Comparison of ENCODE assay signal across 8 mouse cellular contexts in the genomic region with DNA sequence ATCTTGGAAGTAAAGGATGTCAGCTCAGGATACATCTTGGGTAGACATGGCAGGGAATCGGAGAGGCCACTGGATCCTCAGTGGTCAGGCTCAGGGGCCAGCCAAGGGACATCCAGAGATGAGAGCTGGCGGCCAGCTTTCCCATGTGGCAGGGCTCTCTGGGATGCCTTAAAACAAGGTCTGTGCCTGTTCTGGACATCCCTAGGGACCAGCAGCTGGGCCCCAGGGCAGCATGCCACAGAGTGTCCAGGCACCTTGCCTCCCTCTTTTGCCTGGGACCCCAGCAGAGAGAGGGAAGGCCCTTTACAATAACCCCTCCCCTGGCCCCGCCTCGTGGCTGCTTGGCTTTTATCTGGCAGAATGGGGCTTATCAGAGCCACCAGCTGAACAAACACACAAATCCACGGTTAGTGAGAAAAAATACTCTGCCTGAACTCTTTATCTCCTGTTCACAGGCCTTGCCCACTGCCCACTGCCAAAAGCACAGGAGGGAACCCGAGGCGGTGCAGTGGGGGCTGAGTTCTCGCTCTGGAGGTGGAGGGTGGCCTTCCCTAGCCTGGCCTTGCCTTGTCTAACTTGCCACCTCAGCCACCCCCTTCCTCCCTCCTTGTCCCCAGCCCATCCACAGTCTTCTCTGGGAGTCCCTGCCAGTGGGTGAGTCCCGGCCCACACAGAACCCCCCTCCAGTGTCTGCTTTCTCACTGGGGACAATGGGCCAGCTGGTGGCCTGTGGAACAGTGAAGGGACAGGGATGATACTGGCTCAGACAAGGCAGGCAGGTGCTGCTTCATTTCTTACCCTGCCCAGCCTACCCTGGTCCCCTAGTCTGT. TPM values are rescaled to one million over a fixed set of nuclear protein-coding genes. Genes with fewer than 3 reads are reported as not detected.
DNase-seq lines count a peak whose midpoint lies in the region; ATAC-seq and TF ChIP-seq lines count a peak whose summit lies in the region.

No protein-coding gene starts in this region.

- peak overlapping the region; percentile 47; the same call in 1 of the 2 replicates for H3K27ac ChIP-seq in kidney, embryonic 14.5 days (ENCODE audit: low read depth, low read length)
- H3K27ac ChIP-seq in kidney, adult 2 months (ENCODE audit: insufficient read depth, low read depth, low read length), result no peak overlapping the region
- H3K27ac ChIP-seq in limb, embryonic 14.5 days (replicated peaks; ENCODE audit: low read depth, low read length), result peak overlapping the region; percentile 48

- peaks cover 9% of the 10 kb centered on the region; the same call in 1 of the 2 replicates for H3K27me3 ChIP-seq in kidney, embryonic 14.5 days (ENCODE audit: control insufficient read depth, insufficient read depth, low read length)
- no peaks in the 10 kb centered on the region for H3K27me3 ChIP-seq in kidney, adult 2 months (replicated peaks; ENCODE audit: control insufficient read depth, insufficient read depth, low read length)
- H3K27me3 ChIP-seq in limb, embryonic 14.5 days (ENCODE audit: control insufficient read depth, insufficient read depth, low read length), result no peaks in the 10 kb centered on the region

- no peak for ATAC-seq in kidney, embryonic 14.5 days (ENCODE audit: low FRiP score, low TSS enrichment)
- no peak for ATAC-seq in limb, embryonic 14.5 days (ENCODE audit: low FRiP score, low read depth)
- no peak for ATAC-seq in CD4-positive, CD25-positive, alpha-beta regulatory T cell, adult 4 months

- no peak for DNase-seq in kidney, adult 2 months
- peak; percentile 86 for DNase-seq in c-Kit-negative CD71-positive TER-119-positive erythroid progenitor cells, embryonic 14.5 days (ENCODE audit: low read depth, low spot score)
- DNase-seq in heart, adult 9 months (ENCODE audit: low spot score in 2 of 2), result peak; percentile 85 to 86
- DNase-seq in limb, embryonic 14.5 days (ENCODE audit: low spot score), result no peak
- peak; percentile 80 for DNase-seq in skeletal muscle tissue, adult 2 months (ENCODE audit: low read depth, low spot score)
- no peak for DNase-seq in layer of hippocampus, adult 8-10 months (ENCODE audit: low spot score in 2 of 2)

- no peak for TF ChIP-seq POLR2A in kidney, adult 2 months (IDR thresholded peaks at IDR 0.05; ENCODE audit: low read depth, low read length)
- no peak for TF ChIP-seq POLR2A in limb, embryonic 14.5 days (IDR thresholded peaks at IDR 0.05; ENCODE audit: borderline replicate concordance, extremely low read depth, insufficient read depth, insufficient read length)

- no peak overlapping the region for H3K4me3 ChIP-seq in kidney, embryonic 14.5 days (ENCODE audit: low read length)
- no peak overlapping the region for H3K4me3 ChIP-seq in kidney, adult 2 months (ENCODE audit: insufficient read depth, low read depth, low read length)
- H3K4me3 ChIP-seq in limb, embryonic 14.5 days (replicated peaks; ENCODE audit: low read length), result no peak overlapping the region

- no peak overlapping the region for H3K9ac ChIP-seq in kidney, embryonic 14.5 days (ENCODE audit: low read depth, low read length)
- H3K9ac ChIP-seq in limb, embryonic 14.5 days (ENCODE audit: low read depth, low read length, severe bottlenecking), result peak overlapping the region; percentile 40; the same call in 1 of the 2 replicates

- H3K4me1 ChIP-seq in kidney, embryonic 14.5 days (ENCODE audit: control insufficient read depth, insufficient read depth, low read length), result peaks cover 39% of the 10 kb centered on the region
- H3K4me1 ChIP-seq in kidney, adult 2 months (ENCODE audit: control insufficient read depth, insufficient read depth, low read length), result peaks cover 6% of the 10 kb centered on the region
- peaks cover 68% of the 10 kb centered on the region for H3K4me1 ChIP-seq in limb, embryonic 14.5 days (ENCODE audit: control insufficient read depth, insufficient read depth, low read length)

- no peaks in the 10 kb centered on the region; the same call in 1 of the 2 replicates for H3K36me3 ChIP-seq in kidney, embryonic 14.5 days (ENCODE audit: control insufficient read depth, insufficient read depth, low read length)
- H3K36me3 ChIP-seq in kidney, adult 2 months (ENCODE audit: control insufficient read depth, insufficient read depth, low read length), result no peaks in the 10 kb centered on the region
- peaks cover 54% of the 10 kb centered on the region for H3K36me3 ChIP-seq in limb, embryonic 14.5 days (ENCODE audit: control insufficient read depth, insufficient read depth, low read length)

- no peak for TF ChIP-seq CTCF in kidney, adult 2 months (conservative IDR thresholded peaks at IDR 0.05; ENCODE audit: insufficient read depth, insufficient read length, low read depth, low read length)

- no peak overlapping the region for H3K4me2 ChIP-seq in kidney, embryonic 14.5 days (replicated peaks; ENCODE audit: low read depth, low read length)
- H3K4me2 ChIP-seq in limb, embryonic 14.5 days (replicated peaks; ENCODE audit: low read depth, low read length, severe bottlenecking), result no peak overlapping the region

- no peaks in the 10 kb centered on the region for H3K9me3 ChIP-seq in kidney, embryonic 14.5 days (ENCODE audit: control insufficient read depth, low read length)
- no peaks in the 10 kb centered on the region for H3K9me3 ChIP-seq in limb, embryonic 14.5 days (ENCODE audit: control insufficient read depth, low read length)

- WGBS in kidney, embryonic 14.5 days, result 48% methylated on average over 9 of the region's 9 CpGs
- WGBS in kidney, adult 2 months, result 83% methylated on average over 9 of the region's 9 CpGs
- 56% methylated on average over 9 of the region's 9 CpGs for WGBS in limb, embryonic 14.5 days

RNA-seq across cellular contexts. Expression of gene G430095P16Rik, which starts 7.9 kb away (rescaled TPM):
- 1.7 and 2.8 TPM in 2 replicates for polyA plus RNA-seq in kidney, embryonic 14.5 days (2014; fragmentation: Nextera tagmentation; extraction: Ambion mirVana)
- 0.65 and 0.81 TPM in 2 replicates for polyA plus RNA-seq in kidney, adult 2 months (2012; rRNA removed)
- polyA plus RNA-seq in limb, embryonic 14.5 days (2012; rRNA removed), result 4.3 and 4.8 TPM in 2 replicates
- 5.7 and 6.0 TPM in 2 replicates for polyA plus RNA-seq in limb, embryonic 14.5 days (2014; fragmentation: Nextera tagmentation; extraction: Ambion mirVana)
- total RNA-seq in layer of hippocampus, adult 8-10 months (2022), result not detected
- 10 to 100 TPM; 24.3 to 28.6 TPM for polyA plus RNA-seq in CD4-positive, CD25-positive, alpha-beta regulatory T cell, adult 4 months (2017; shearing (Covaris generic))

RNA-seq across cellular contexts. Expression of gene Lyl1, which starts 29.5 kb away (rescaled TPM):
- 6.3 and 8.9 TPM in 2 replicates for polyA plus RNA-seq in kidney, embryonic 14.5 days (2014; fragmentation: Nextera tagmentation; extraction: Ambion mirVana)
- polyA plus RNA-seq in kidney, adult 2 months (2012; rRNA removed), result 3.2 and 4.1 TPM in 2 replicates
- polyA plus RNA-seq in limb, embryonic 14.5 days (2012; rRNA removed), result 7.1 and 7.6 TPM in 2 replicates
- 5.6 and 6.2 TPM in 2 replicates for polyA plus RNA-seq in limb, embryonic 14.5 days (2014; fragmentation: Nextera tagmentation; extraction: Ambion mirVana)
- 1 to 10 TPM; 2.6 to 7.2 (median 4.8) TPM for total RNA-seq in layer of hippocampus, adult 8-10 months (2022)
- polyA plus RNA-seq in CD4-positive, CD25-positive, alpha-beta regulatory T cell, adult 4 months (2017; shearing (Covaris generic)), result 1 to 10 TPM; 2.0 to 2.6 TPM

RNA-seq across cellular contexts. Expression of gene Nacc1, which starts 43.1 kb away (rescaled TPM):
- 28.1 and 33.1 TPM in 2 replicates for polyA plus RNA-seq in kidney, embryonic 14.5 days (2014; fragmentation: Nextera tagmentation; extraction: Ambion mirVana)
- 85.8 and 93.9 TPM in 2 replicates for polyA plus RNA-seq in kidney, adult 2 months (2012; rRNA removed)
- polyA plus RNA-seq in limb, embryonic 14.5 days (2012; rRNA removed), result 68.8 and 86.2 TPM in 2 replicates
- 18.5 and 19.8 TPM in 2 replicates for polyA plus RNA-seq in limb, embryonic 14.5 days (2014; fragmentation: Nextera tagmentation; extraction: Ambion mirVana)
- 10 to 100 TPM; 86.2 to 91.2 (median 87.6) TPM for total RNA-seq in layer of hippocampus, adult 8-10 months (2022)
- 1 to 10 TPM; 8.1 to 9.1 TPM for polyA plus RNA-seq in CD4-positive, CD25-positive, alpha-beta regulatory T cell, adult 4 months (2017; shearing (Covaris generic))

RNA-seq across cellular contexts. Expression of gene Trmt1, which starts 44.6 kb away (rescaled TPM):
- polyA plus RNA-seq in kidney, embryonic 14.5 days (2014; fragmentation: Nextera tagmentation; extraction: Ambion mirVana), result 65.4 and 82.3 TPM in 2 replicates
- polyA plus RNA-seq in kidney, adult 2 months (2012; rRNA removed), result 73.7 and 98.9 TPM in 2 replicates
- 144 and 158 TPM in 2 replicates for polyA plus RNA-seq in limb, embryonic 14.5 days (2012; rRNA removed)
- polyA plus RNA-seq in limb, embryonic 14.5 days (2014; fragmentation: Nextera tagmentation; extraction: Ambion mirVana), result 71.0 and 71.7 TPM in 2 replicates
- total RNA-seq in layer of hippocampus, adult 8-10 months (2022), result 100 to 1,000 TPM in 2 of 4 experiments, 10 to 100 TPM in 2; 91.6 to 133 (median 103) TPM
- 10 to 100 TPM; 45.0 to 60.3 TPM for polyA plus RNA-seq in CD4-positive, CD25-positive, alpha-beta regulatory T cell, adult 4 months (2017; shearing (Covaris generic))

Comparison
In these comparisons a context has a peak if more than half of its experiments do, and no peak if none do; other contexts are left out.
1. DNase-seq: peak in c-Kit-negative CD71-positive TER-119-positive erythroid progenitor cells, embryonic 14.5 days (single experiment), heart, adult 9 months (2 of 2) and skeletal muscle tissue, adult 2 months (single experiment); none in kidney, adult 2 months (single experiment), limb, embryonic 14.5 days (single experiment) and layer of hippocampus, adult 8-10 months (0 of 2).